Mouse (Mus musculus): ENCODE data around the gene Zfp64.
A peak's percentile ranks its signal among the peaks of the same experiment; 100 is the strongest.
"Not testable (repeated sequence)": the region's sequence is repeated elsewhere in the genome, so short reads cannot be mapped to it uniquely, and the experiment has no call there.

The Zfp64 gene

GRCm38 (mm10) chr2:168892057-168892456 is 63.3 kb downstream of the Zfp64 start:
- DNase-seq = no peak

GRCm38 (mm10) chr2:168884641-168885040 is 70.7 kb downstream of the Zfp64 start:
- no peak for DNase-seq

GRCm38 (mm10) chr2:168882997-168883396 is 72.4 kb downstream of the Zfp64 start:
- DNase-seq = no peak

GRCm38 (mm10) chr2:168881927-168882326 is 73.5 kb downstream of the Zfp64 start:
- DNase-seq = peak in 1 of 2 experiments; percentile 17

DNA sequence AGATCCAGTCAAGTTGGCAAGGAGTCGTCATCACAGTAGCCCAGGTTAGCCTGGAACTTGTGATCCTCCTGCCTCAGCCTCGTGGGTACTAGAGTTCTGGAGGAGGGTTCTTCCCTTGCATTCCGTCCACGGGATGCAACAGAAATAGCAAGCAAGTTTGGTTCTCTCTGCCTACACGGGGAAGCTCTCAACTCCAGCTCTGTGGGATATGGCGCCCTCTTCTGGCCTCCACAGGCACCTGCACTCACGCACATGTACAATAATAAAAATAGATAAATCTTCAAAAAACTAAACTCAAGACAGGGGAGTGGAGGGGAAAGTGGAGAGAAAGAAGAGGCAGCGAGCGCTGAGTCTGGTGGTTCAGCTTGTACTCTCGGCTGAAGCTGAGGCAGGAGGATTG is 75.8 kb downstream of the Zfp64 start:
- DNase-seq = no peak

GRCm38 (mm10) chr2:168878708-168879107 is 76.7 kb downstream of the Zfp64 start:
- no peak for DNase-seq

DNA sequence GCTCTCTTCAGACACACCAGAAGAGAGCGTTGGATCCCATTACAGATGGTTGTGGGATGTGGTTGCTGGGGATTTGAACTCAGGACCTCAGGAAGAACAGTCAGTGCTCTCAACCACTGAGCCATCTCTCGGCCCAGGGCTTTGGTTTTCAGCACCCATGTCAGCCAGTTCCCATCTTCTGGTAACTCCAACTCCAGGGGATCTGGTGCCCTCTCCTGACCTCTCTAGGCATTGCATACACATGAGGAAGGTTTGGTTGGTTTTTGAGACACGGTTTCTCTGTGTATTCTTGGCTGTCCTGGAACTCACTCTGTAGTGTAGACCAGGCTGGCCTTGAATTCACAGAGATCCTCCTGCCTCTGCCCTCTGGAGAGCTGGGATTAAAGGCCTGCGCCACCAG is 77.2 kb downstream of the Zfp64 start:
- no peak for DNase-seq

DNA sequence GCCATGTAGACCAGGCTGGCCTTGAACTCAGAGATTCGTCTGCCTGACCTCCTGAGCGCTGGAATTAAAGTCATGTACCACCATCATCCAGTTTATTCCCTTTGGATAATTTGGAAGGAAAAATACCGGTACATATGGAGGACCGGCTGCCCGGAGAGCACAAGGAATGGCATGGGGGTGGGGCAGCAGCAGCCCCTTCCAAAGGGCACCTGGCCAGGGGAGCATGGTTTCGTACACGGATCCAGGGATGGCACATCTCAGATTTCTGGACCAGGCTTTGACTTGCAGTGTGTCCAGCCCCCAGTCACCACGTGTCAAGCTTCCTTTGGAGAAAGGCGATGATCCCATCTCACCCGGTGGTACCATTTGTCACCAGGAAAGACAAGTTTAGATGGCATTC is 78.8 kb downstream of the Zfp64 start:
- no peak for DNase-seq

GRCm38 (mm10) chr2:168874498-168874897 is 80.9 kb downstream of the Zfp64 start:
- DNase-seq = no peak

GRCm38 (mm10) chr2:168871767-168872511 is 83.4 kb downstream of the Zfp64 start:
- no peak for DNase-seq

GRCm38 (mm10) chr2:168870480-168870879 is 84.9 kb downstream of the Zfp64 start:
- DNase-seq = no peak

DNA sequence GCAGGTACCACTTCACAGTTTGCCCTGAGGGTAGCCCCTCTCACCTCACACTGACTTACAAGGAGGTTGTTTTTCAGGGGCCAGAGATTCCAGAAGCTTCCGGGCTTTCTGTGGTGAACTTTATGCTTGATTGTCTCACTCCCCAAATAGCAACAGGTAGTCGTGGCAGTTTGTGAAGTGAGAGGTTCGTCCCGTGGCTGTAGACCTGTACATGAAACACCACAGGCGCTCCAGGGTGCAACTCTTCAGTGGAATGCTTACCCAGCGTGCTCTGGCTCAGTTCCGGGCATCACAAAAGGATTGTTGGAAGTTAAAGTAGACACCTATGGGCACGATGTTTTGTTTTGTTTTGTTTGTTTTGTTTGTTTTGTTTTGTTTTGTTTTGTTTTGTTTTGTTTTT is 88.4 kb downstream of the Zfp64 start:
- DNase-seq = no peak

GRCm38 (mm10) chr2:168866436-168866835 is 89.0 kb downstream of the Zfp64 start:
- no peak for DNase-seq

- no peak for DNase-seq
Observed at GRCm38 (mm10) chr2:168864905-168865304, 90.5 kb downstream of the Zfp64 start.

GRCm38 (mm10) chr2:168862694-168863093 is 92.7 kb downstream of the Zfp64 start:
- no peak for DNase-seq

DNA sequence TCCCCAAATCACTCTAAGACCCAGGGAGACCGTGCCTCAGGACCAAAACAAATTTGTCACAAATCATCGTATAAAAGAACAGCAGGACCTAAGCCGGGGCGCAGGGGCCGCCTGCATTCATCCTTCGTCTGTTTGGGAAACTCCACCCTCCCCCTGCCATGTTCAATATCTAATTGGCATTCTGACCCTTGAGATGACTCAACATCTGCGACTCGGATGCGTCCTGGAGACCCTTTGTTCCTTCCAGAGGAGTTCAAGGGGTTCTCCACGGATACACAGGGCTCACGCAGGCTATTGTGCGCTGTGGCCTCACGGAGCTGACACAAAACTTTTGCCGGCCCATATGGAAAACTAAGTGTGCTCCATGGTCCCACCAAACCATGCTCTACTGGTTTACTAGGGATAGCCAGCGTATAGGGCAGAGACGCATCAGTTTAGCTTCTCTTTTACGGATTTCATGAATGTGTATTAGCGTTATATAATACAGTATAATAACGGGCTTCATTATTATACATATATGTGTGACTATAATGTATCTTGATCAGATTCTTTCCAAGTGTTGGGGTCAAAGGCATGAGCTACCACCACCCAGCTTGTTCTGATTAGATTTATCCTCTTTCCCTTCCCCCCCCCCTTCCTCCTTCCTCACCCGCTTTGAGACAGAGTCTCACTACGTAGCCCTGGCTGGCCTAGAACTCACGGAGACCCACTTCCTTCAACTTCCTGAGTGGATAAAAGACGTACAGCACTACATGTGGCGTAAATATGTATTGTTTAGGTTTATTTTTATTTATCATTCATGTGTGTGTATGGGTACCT is 94.3 kb downstream of the Zfp64 start:
- no peak for DNase-seq

GRCm38 (mm10) chr2:168860032-168860691 is 95.2 kb downstream of the Zfp64 start:
- DNase-seq = no peak

DNA sequence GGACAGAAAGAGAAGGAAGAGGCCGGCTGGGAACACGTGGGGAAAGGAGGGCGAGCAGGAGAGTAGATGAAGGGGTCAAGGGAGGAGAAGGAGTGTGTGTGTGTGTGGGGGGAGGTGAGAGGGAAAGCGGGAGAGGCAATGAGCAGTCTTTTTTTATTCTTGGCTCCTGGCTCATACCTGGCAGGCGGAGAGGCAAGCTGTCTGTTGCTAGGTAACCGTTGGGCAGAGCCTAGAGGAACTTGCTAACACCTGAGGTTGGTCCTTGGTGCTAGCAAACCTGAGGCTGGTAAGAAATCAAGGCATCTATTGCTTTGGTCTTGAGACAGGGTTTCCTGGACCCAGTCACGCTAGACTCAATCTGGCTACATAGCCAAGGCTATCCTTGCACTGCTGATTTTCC is 98.7 kb downstream of the Zfp64 start:
- no peak for DNase-seq

DNA sequence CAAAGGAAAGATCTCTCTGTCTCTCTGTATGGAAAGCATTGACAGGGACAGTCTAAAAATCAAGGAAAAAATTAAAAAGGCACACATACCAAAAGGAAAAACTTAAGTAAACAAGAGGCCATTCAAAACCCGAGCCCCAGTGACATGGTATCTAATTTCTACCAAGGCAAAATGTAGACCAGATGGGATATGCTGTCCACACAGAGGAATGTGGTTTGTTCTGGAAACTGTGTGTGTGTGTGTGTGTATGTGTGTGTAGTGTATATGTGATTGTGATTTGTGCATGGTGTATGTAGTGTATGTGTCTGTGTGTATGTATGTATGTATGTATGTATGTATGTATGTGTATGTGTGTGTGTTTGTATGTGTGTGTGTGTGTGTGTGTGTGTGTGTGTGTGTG is 100.6 kb downstream of the Zfp64 start:
- DNase-seq = no peak

- not testable (repeated sequence) for DNase-seq
Observed at GRCm38 (mm10) chr2:168853869-168854268, 101.5 kb downstream of the Zfp64 start.

DNA sequence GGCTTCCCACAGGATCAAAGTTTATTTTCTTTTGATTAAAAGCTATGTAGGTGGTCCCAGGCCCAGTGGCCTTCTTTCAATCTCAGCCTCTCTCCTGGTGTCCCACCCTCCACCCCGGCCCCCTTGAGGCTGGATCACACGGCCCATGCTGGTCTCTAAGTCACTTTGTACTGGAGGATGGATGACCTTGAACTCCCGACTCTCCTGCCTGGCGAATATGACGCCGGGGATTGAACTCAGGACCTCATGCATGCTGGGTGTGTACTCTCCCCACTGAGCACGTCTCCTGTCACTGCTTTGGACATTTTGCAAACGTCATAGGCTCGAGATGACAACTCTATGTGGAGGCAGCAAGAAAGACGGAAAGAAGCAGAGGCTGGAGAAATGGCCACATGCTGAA is 103.8 kb downstream of the Zfp64 start:
- no peak for DNase-seq

DNA sequence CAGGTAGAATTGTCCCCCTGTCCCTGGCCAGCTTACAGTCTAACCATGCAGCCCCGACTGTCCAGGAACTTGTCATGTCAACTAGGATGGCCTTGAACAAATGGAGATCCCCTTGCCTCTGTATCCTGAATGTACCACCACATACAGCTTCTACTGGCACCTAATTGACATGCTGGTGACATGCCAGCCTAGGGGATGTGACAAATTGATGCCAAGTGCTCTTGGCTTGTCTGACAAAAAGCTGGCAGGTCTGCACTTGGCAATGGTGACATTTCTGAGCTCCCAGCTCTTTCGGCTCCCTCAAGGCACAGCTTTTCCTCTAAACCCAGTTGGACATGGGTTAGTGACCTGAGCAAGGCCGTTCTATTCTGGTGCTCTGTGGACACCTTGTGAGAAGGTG is 106.8 kb downstream of the Zfp64 start:
- no peak for DNase-seq

- no peak for DNase-seq
Observed at GRCm38 (mm10) chr2:168846180-168846720, 109.1 kb downstream of the Zfp64 start.

Data from B cell, adult 2 months (primary cell).